Mouse (Mus musculus): ENCODE results near the gene Olfr1344.
"Not testable (repeated sequence)": the region's sequence is repeated elsewhere in the genome, so short reads cannot be mapped to it uniquely, and the experiment has no call there.

The Olfr1344 gene

DNA sequence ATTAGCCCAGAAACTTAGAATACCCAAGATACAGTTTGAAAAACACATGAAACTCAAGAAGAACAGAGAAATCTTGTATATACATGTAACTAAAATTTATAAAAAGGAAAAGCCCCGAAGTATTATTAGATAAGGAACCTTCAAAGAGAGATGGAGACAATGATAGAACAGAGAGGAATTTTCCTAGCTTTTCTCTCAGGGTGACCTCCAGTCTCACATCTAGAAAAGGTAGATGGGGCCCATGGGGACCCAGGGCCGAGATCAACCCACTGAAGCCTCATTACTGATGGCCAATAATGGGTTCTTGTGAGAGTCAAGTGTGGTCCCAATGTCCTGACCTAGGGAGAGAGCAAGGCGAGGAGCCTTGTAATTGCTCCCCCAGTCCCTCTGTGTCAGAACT lies at the start of gene Olfr1344:
Gene Olfr1344 (plus strand): TSS at position 301 of the 400 bp plus-strand sequence.
- no peak for ATAC-seq (ENCODE audit: insufficient number of reproducible peaks, low FRiP score, low TSS enrichment)

DNA sequence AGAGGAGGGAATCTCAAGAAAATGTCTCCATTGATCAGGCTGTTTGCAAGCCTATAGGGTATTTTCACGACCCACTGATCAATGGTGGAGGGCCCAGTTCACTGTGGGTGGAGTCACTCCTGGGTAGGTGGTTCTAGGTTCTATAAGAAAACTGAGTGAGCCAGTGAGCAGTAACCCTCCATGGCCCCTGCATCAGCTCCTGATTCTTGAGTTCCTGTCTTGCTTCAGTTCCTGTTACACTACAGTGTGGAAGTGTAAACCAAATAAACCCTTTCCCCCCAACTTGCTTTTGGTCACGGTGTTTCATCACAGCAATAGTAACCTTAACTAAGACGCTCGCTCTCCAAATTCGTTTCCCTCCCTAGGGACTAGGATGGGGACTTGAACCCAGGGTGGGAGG lies 49.5 kb upstream of the Olfr1344 start:
- ATAC-seq (ENCODE audit: insufficient number of reproducible peaks, low FRiP score, low TSS enrichment), result no peak

DNA sequence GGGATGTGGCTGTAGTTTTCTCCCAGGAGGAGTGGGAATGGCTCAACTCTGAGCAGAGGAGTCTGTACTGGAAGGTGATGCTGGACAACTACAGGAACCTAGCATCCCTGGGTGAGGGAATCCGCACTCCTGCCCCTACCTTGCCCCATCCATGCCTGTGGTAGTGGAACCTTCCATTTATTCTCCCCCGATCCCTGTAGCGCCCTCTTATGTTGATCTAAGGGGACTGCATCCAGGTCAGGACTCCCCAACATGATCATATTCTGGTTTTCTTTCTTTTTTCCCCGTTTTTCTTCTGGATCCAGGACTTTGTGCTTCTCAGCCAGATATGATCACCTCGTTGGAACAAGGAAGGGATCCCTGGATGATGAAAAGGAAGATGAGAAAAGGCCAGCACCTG lies 49.0 kb upstream of the Olfr1344 start:
- no peak for ATAC-seq (ENCODE audit: insufficient number of reproducible peaks, low FRiP score, low TSS enrichment)

DNA sequence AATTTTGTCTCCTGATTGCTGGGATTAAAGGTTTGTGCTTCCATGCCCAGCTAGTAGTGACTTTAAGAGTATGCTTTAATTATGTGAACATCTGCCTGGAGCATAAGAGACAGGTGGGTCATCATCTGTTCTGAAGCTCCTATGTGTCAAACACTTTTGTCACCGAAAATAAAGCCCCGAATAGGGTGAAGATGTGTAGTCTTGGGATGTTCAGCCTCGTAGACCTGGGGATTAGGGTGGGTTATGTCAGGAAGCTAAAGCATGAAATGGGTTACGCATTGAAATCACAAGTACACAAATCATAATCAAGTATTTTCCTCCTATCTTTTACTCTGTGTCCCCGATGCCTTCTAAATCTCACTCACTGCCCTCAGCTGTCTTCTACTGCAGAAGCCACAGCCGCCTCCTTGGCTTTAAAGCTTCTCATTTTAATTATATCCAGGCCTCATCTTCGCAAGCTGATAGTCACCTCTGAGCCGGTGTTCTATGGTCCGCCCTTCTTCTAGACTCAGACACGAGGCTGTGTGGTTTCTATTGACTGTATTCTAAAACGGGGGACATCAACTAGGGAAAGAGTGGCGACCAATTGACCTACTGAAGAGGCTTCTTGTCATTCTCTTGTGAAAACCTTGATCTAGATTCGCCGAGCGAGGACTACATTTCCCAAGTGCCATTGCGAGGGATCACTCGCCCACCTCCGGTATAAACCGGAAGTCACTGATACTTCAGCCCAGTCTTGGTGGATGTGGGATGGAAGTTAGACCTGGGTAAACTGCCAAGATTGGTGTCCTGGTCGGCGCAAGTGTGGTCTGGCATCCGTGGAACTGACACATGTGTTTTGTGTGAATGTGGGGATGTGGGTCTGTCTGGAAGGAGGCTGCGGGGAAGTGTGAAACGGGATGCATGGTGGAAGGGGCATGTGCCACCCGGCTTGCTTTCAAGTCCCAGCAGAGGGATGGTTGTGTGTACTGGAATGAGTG lies 40.2 kb upstream of the Olfr1344 start, which contains the start of gene Smim17:
Gene Smim17 (plus strand): TSS at position 720 of the 980 bp plus-strand sequence.
- peak; percentile 97 for ATAC-seq (ENCODE audit: insufficient number of reproducible peaks, low FRiP score, low TSS enrichment)

DNA sequence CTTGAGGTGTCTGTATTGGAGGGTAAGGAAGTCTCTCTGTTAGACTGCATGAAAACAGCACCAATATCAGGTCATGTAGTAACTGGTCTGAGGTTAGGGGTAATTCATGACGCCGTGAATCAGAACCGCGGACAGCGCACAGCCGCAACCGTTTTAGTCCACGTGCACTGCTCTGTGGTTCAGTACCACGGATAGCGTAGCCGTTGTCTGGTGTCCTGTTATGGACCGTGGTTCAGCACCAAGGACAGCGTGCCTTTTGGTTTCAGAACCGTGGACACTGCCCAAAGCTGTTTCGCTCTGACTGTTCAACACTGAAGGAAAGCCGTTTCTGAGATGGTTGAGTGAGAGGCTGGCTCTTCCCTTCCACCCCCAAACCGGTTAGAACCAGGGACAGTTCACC lies 28.4 kb upstream of the Olfr1344 start, which contains the start of gene Gm20715:
Gene Gm20715 (plus strand): TSS at position 235 of the 400 bp plus-strand sequence.
- no peak; the same call in 1 of the 2 replicates for ATAC-seq (ENCODE audit: insufficient number of reproducible peaks, low FRiP score, low TSS enrichment)

DNA sequence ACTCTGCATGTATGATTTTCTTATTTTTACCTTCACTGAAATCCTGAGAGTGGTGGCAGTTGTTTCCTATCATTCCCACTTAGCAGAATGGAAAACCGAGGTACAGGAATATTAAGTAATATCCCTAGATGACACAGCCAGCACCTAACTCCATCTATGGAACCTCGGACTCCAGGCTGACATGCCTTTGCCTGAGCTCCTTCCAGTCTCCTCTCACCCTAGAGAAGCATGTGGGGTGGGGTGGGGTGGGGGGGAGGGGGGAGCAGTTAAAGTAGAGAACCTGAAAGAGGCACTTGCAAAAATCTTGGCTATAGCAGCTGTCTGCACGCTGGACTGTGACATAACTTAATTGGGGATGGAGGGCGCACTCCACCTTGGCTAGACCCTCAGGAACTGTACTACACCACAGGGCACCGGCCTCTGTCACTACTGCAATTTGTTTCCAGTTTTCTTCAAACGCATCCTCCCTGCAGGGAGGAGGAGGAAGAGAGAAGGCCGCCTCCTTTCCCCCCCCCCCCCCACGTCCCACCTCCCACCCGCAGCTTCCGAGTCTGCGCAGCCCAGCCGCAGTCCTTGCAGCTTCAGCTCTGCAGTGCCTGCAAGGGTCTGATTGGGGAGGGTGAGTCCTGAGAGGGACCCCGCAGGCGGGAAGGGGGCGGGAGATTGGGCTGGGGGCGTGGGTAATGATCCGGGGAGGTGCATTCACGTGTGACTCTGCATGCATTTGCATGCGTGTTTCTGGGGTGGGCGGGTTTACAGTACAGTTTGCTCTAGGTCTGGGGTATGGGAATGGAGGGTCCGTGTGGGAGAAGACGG lies 23.7 kb upstream of the Olfr1344 start:
- ATAC-seq (ENCODE audit: insufficient number of reproducible peaks, low FRiP score, low TSS enrichment), result no peak

DNA sequence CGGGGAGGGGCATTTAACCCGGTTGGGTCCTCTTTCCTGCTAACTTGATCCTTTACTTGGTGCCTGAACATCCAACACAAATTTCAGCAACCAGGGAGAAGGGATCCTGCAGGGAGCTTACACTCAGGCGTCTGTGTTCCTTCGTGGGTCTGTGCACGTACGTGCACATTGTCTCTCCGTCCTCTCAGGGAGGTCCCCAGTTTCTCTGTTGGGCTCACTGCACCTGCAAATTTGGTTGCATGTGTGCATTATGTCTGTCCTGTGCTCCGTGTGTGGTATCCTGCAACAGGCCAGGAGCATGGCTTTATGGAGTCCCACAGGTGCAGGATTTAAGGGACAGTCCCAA lies 23.1 kb upstream of the Olfr1344 start:
- no peak for ATAC-seq (ENCODE audit: insufficient number of reproducible peaks, low FRiP score, low TSS enrichment)

DNA sequence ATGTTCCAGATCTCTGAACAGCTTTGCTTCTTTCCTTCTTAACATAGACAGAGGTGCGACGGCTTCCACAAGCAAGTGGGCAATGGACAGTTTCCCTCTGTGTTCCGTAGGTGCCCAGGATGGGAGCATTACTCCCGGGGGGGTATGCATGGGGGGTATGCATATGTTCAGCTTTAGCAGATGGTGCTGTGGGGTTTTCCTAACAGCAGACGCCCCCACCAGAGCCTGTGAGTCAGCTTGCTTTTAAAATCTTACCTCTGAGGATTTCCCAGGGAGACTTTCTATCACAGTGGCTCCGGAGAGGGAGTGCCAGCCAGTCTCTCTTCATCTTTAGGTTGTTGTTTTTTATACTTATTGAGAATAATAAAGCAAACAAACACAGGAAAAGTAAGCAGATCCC lies 18.6 kb upstream of the Olfr1344 start:
- no peak for ATAC-seq (ENCODE audit: insufficient number of reproducible peaks, low FRiP score, low TSS enrichment)

DNA sequence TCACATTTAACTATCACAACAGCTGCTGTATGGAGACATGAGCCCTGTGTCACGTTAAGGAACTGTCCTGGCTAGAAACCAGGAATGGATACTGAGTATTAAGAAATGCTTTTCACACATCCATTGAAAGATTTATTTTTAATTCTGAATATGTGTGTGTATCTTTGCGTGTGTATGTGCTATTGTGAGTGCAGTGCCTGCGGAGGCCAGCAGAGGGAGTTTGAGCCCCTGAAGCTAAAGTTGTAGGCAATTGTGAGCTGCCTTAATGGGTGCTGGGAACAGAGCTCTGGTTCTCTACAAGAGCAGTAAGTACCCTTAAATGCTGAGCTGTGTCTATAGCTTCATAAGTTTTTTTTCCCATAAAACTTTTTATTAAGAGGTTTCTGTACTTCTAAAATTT lies 9.1 kb upstream of the Olfr1344 start:
- ATAC-seq (ENCODE audit: insufficient number of reproducible peaks, low FRiP score, low TSS enrichment), result no peak

DNA sequence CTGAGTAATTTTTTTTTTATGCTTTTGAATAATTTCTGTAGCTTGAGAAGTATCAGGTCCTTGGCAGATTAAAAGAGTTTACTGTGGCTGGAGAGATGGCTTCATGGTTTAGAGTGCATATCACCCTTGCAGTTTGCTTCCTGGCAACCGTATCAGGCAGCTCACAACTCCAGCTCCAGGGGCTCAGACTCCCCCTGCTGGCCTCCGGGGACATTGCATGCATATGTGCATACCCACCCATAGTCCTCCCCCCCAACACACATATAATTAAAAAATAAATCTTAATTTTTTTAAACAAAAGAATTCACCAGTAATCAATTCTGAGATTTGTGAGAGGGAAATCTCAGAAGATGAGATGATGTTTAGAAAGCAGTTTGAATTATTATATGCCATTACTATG lies 8.1 kb upstream of the Olfr1344 start:
- no peak for ATAC-seq (ENCODE audit: insufficient number of reproducible peaks, low FRiP score, low TSS enrichment)

DNA sequence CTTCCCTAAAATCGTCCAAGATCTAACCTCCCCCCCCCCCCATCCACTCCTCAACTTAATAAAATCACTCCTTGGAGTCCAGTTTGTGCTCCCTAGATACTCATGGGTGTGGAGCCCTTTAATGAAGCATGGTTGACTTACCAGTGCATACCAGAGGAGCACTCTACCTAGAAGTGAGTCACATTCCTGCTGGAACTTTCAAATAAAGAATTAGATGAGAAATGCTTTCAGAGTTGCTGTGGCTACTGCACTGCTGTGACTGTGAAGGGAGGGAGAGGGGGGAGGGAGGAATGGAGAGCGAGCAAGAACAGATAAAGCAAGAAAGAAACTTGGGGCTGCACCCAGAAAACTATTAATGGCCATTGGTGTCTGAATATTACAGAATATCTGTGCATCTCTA lies 2.7 kb downstream of the Olfr1344 start:
- ATAC-seq (ENCODE audit: insufficient number of reproducible peaks, low FRiP score, low TSS enrichment), result no peak

DNA sequence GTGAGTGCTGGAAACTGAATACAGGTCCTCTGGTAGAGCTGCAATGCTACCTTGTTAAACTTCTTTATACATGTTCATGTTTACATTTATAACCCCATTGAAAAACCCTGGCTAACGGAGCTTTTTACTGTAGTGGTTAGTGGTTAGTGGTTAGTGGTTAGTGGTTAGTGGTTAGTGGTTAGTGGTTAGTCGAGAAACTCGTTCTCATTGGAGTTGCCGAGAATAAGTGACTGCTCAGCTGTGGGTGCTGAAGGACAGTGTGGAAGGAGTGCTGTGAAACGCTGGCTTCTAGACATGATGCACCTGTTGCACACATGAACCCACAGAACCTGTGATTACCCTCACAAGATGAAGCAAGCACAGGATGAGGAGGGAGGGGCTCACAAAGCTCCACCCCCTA lies 9.3 kb downstream of the Olfr1344 start:
- ATAC-seq (ENCODE audit: insufficient number of reproducible peaks, low FRiP score, low TSS enrichment), result no peak

DNA sequence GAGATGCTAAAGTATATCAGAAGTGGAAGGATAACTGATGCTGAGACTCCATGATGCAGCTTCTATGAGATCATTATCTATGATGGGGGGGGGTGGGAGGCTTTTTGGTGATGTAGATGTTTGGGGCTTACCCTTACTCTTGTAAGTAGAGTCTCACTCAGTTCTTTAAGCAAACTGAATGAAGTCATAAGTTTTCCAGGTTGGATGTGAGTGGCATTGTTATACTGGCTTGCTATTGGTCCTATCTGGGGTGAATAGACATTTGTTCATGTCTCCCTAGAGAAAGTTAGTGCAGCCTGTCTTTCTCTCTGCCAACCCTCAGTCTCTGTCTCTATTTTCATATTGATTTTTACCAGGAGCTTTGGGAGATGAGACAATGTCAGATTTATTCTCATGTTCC lies 17.4 kb downstream of the Olfr1344 start, which contains the start of gene Olfr1336:
Gene Olfr1336 (plus strand): TSS at position 301 of the 400 bp plus-strand sequence.
- no peak for ATAC-seq (ENCODE audit: insufficient number of reproducible peaks, low FRiP score, low TSS enrichment)

DNA sequence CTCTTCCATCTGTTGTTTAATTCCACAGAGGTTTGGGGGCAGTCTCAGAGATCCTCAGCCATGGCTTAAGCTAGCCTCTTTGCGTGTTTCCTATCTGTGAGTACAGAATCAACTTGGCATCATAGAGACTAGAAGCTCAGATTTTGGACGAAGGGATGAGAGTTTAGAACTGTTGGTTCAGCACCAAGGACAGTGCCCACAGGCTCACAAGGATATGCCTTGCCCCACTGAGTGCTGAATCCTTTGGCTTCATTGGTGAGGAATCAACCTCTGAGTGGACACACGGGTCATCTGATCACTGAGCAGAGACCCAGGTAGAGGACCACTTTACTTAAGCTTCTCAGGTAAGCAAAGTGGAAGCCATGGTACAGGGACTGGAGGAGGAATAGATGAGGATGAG lies 17.9 kb downstream of the Olfr1344 start:
- no peak for ATAC-seq (ENCODE audit: insufficient number of reproducible peaks, low FRiP score, low TSS enrichment)

DNA sequence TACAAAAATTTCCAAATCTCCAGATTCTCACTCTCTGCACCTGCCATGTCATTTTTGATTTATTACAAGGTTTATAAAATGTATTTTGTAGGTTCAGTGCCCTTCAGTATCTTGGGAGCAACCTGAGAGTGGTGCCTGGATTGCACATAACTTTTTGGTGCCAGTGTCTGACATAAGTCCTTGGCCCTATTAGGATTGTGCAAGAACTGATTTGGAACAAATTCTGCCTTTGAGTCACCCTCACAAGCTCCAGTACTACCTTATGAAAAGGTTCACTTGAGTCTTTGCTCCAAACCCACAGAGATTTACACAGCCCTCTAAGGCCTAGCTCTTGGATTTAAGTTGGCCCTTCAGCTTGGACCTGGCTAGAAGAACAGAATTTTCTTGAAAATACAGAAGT lies 28.5 kb downstream of the Olfr1344 start, which contains the start of gene Olfr1346:
Gene Olfr1346 (plus strand): TSS at position 151 of the 400 bp plus-strand sequence.
- no peak for ATAC-seq (ENCODE audit: insufficient number of reproducible peaks, low FRiP score, low TSS enrichment)

DNA sequence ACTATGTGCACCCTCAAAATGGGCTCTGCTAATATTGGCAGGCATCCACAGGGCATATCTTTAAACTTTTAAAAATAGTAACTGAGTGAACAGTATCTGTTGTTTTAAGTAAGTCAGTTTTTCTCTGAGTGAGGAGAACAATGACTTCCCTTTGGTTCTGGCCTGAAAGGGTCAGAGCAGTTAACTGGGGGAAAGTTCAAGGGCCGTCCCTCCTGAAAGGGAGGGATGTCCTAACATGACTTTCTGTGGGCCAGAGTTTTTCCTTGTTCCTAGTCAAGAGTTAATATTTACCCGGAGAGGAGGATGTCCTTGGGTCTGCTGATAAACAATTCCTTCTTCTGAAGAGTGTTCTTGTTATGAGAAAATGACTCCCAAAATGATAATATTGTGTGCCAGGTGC lies 39.1 kb downstream of the Olfr1344 start:
- not testable (repeated sequence) for ATAC-seq (ENCODE audit: insufficient number of reproducible peaks, low FRiP score, low TSS enrichment)

DNA sequence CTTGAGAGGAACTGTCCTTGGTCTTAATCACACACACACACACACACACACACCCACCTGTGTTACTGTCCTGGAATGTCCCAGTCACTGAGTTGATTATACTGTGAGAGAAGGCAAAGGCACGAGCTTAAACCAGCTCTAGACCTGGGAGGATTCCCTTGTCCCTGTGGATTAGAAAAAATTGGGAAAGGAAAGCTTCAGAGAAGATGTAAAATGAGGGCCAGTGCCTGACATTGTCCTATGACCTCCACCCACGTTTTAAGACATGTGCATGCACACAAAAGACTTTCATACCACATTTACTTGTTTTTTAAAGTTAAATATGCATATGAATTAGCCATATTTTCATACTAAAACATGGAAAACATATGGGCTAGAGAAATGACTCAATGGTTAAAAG lies 48.4 kb downstream of the Olfr1344 start, which contains the start of gene Olfr5:
Gene Olfr5 (minus strand): TSS at position 101 of the 400 bp plus-strand sequence.
- no peak for ATAC-seq (ENCODE audit: insufficient number of reproducible peaks, low FRiP score, low TSS enrichment)

All from cerebellum, adult (tissue).